Mouse (Mus musculus) embryonic facial prominence, embryonic 15.5 days (tissue): ENCODE measurements around the gene Cdc20b. TPM values are rescaled to one million over a fixed set of nuclear protein-coding genes. Genes with fewer than 3 reads are reported as not detected.

Experiments
- ATAC-seq: fragments of 200-750 bp; cut with Nextera tagmentation; 2 replicates; pipeline ENCODE4 v1.8.0; 2017; ENCODE audit warnings: low read depth, moderate TSS enrichment; ENCODE audit not compliant: insufficient number of reproducible peaks, low FRiP score, low TSS enrichment
- H3K27ac ChIP-seq: fragments of 300-500 bp; sonication (generic); replicated peaks from 2 replicates; pipeline ENCODE4 v1.5.1; 2015; ENCODE audit warnings: mild to moderate bottlenecking, inconsistent platforms
- H3K27me3 ChIP-seq: fragments of 300-500 bp; sonication (generic); 2 replicates; pipeline ENCODE4 v1.6.1; 2015; ENCODE audit warnings: inconsistent platforms
- H3K36me3 ChIP-seq: fragments of 300-500 bp; sonication (generic); 2 replicates; pipeline ENCODE4 v1.6.1; 2015; ENCODE audit warnings: mild to moderate bottlenecking, inconsistent platforms
- H3K4me1 ChIP-seq: fragments of 300-500 bp; sonication (generic); 2 replicates; pipeline ENCODE4 v1.6.1; 2015; ENCODE audit warnings: inconsistent platforms
- H3K4me2 ChIP-seq: fragments of 300-500 bp; sonication (generic); replicated peaks from 2 replicates; pipeline ENCODE4 v1.6.1; 2015; ENCODE audit warnings: mild to moderate bottlenecking, inconsistent platforms
- H3K4me3 ChIP-seq: fragments of 300-500 bp; sonication (generic); replicated peaks from 2 replicates; pipeline ENCODE4 v1.5.1; 2015; ENCODE audit warnings: mild to moderate bottlenecking, inconsistent platforms
- H3K9ac ChIP-seq: fragments of 300-500 bp; sonication (generic); 2 replicates; pipeline ENCODE4 v1.6.1; 2015; ENCODE audit warnings: inconsistent platforms
- H3K9me3 ChIP-seq: fragments of 300-500 bp; sonication (generic); replicated peaks from 2 replicates; pipeline ENCODE4 v1.6.1; 2016; ENCODE audit warnings: inconsistent platforms
- WGBS: fragments of 180-500 bp; shearing (Covaris S2); methylation state at CpG from one replicate; pipeline ENCODE4 v1.1.7; 2015; 5-methylcytosine and 5-hydroxymethylcytosine counted together
- polyA plus RNA-seq: library from polyadenylated mRNA; unstranded; fragments of >200 nt; fragmentation: Nextera tagmentation; extraction: Ambion mirVana; gene quantifications from 2 replicates; pipeline ENCODE4 v1.2.1, GENCODE M21; 2015

Gene Cdc20b
- 3.1 and 8.1 TPM in 2 replicates for polyA plus RNA-seq

DNA sequence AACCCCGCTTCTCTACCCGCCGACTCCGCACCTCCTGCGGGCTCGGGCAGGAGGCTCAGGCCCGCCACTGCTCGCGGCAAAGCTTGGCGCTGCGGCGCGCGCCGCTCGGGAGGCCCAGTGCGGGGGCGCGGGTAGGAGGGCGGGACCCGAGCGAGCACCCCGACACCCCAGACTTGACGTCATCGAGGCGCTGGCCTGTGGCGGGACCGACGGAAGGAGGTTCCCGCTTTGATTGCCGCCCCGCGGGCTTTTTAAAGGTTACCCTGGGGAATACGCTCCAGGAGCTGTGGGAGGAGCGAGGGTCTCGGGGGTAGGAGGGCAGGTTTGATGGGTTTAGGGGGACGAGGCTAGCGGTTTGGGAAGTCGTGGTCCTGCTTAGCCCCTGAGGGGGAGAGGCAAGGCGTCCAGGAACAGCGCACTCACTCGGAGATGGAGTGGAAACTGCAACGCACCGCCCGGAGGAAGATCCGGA, at the start of gene Cdc20b:
Cdc20b (plus strand) TSS at position 162 of the 472 bp plus-strand sequence.
- Histone ChIP-seq H3K36me3 (no peaks in the 10 kb centered on the region), H3K4me3 (peak within 1 kb of the TSS; percentile 53), H3K4me1 (peaks cover 23% of the 10 kb centered on the region), H3K9ac (peak within 1 kb of the TSS; percentile 35), H3K27me3 (peaks cover 36% of the 10 kb centered on the region), H3K9me3 (no peaks in the 10 kb centered on the region), H3K27ac (no peak within 1 kb of the TSS), H3K4me2 (peak within 1 kb of the TSS; percentile 97)
- ATAC-seq, result peak; percentile 53; the same call in 1 of the 2 replicates
- WGBS, result under 1% methylated on average over 46 of the region's 46 CpGs

DNA sequence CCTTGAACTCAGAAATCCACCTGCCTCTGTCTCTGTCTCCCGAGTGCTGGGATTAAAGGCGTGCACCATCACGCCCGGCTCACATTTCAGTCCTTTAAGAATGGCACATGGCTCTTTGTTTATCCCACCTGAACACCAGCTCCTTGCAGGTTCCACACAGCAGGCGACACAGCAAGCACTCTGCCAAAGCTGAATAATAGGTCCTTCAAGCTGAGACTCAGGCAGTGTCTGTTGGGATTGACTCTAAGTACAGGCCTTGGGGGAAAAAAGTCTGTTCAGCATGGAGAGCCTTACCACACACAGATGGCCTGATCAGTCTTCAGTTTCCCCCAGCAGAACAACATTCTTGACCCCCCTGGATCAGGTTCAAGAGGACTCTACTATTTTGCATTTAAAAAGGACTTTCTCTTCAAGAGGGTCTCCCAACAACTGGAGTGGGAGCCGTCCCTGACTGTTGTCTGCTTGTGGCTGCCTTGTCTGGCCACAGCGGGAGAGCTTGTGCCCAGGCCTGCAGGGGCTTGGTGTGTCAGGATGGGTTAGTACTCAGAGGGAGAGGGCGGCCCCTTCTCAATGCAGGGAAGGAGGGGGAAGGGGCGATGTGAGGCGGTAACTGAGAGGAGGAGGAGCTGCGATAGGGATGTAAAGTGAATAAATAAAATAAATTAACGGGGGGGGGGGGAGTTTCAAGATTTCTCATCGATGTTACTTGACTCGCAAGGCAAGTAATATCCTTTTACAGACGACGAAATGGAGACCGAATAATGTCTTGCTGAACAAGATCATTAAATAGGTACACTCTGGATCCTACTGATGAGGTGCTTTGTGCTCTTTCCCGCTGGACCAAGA, 49.1 kb upstream of the Cdc20b start:
- whole genome bisulfite sequencing, result 7% methylated on average over 18 of the region's 18 CpGs
- no peaks in the 10 kb centered on the region for H3K36me3 ChIP-seq
- H3K9me3 ChIP-seq, result no peaks in the 10 kb centered on the region
- H3K4me2 ChIP-seq, result 0 out of 2 replicates have a peak overlapping the region, but pooled peaks have one; percentile 99
- H3K9ac ChIP-seq, result no peak overlapping the region
- H3K27ac ChIP-seq, result no peak overlapping the region
- peaks cover 41% of the 10 kb centered on the region for H3K4me1 ChIP-seq
- H3K27me3 ChIP-seq, result peaks cover 58% of the 10 kb centered on the region
- no peak overlapping the region for H3K4me3 ChIP-seq
- ATAC-seq, result no peak

DNA sequence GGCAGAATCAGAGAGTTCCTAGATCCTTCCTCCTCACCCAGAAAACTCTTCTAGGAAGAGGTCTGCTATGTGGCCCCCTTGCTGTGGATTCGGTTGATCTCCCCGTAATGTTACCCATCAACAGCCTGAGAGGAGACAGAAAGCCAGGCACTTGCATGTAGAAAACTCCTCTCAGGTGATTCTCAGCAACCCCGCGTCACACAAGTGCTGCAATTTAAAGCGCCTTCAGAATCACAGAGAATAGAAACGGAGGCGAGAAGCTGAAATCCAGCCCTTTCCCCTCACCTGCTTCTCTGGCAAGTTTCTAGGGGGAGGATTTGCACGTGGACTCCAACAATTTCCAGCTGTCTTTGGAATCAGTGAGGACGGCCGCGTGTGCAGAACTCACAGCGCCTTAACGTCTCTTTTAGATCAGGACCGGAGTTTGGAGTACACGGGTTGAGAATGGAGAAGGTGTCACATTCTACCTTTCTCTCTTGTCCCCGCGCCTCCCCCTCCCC, 48.4 kb upstream of the Cdc20b start:
- Histone ChIP-seq H3K9ac (no peak overlapping the region), H3K4me1 (peaks cover 41% of the 10 kb centered on the region), H3K4me2 (peak overlapping the region; percentile 99), H3K36me3 (no peaks in the 10 kb centered on the region), H3K9me3 (no peaks in the 10 kb centered on the region), H3K27ac (no peak overlapping the region), H3K4me3 (peak overlapping the region; percentile 54), H3K27me3 (peaks cover 65% of the 10 kb centered on the region)
- ATAC-seq, result no peak
- 1% methylated on average over 17 of the region's 17 CpGs for WGBS

DNA sequence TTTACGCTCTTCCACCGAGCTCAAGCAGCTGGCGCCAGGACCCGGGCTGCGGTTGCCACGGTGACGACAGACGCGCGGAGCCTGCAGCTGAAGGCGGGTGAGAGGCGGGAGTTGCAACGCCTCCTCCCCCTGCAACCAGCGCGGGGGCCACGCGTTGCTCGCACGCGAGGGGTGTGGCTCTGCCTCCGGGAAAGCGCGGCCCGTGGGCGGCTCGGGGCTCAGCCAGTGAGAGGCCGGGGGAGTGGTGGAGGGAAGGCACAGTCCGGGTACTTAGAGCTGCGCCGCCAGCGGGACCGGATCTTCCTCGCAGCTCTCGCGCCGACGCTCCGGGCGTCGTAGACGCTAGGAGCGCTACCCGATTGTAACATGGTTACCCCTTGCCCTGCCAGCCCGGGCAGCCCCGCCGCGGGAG, 47.4 kb upstream of the Cdc20b start, which contains the start of gene Ccno:
Ccno (plus strand) TSS at position 271 of the 412 bp plus-strand sequence.
- peaks cover 67% of the 10 kb centered on the region for H3K27me3 ChIP-seq
- no peak within 1 kb of the TSS for H3K27ac ChIP-seq
- no peaks in the 10 kb centered on the region for H3K9me3 ChIP-seq
- H3K4me2 ChIP-seq, result peak within 1 kb of the TSS; percentile 99
- WGBS, result under 1% methylated on average over 47 of the region's 47 CpGs
- ATAC-seq, result peak; percentile 98
- peaks cover 41% of the 10 kb centered on the region for H3K4me1 ChIP-seq
- H3K9ac ChIP-seq, result peak within 1 kb of the TSS; percentile 46
- H3K36me3 ChIP-seq, result no peaks in the 10 kb centered on the region
- H3K4me3 ChIP-seq, result peak within 1 kb of the TSS; percentile 54

DNA sequence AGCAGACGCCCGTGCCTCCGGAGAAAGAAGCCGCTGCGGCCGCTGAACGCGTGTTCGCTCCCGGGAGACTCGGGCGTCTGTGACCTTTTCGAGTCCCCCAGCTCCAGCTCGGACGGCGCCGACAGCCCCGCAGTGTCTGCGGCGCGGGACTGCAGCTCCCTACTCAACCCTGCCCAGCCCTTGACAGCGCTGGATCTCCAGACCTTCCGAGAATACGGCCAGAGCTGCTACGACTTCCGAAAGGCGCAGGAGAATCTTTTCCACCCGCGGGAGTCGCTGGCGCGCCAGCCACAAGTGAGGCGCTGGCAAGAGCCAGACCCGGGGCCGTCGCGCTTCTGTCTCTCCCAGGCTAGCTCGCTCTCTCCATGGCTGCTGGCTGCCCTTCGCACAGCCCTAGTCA, 46.9 kb upstream of the Cdc20b start:
- Histone ChIP-seq H3K27me3 (peaks cover 69% of the 10 kb centered on the region), H3K36me3 (no peaks in the 10 kb centered on the region), H3K4me2 (peak overlapping the region; percentile 99), H3K27ac (no peak overlapping the region), H3K9ac (peak overlapping the region; percentile 46), H3K9me3 (no peaks in the 10 kb centered on the region), H3K4me1 (peaks cover 41% of the 10 kb centered on the region), H3K4me3 (peak overlapping the region; percentile 54)
- ATAC-seq, result peak; percentile 41; the same call in 1 of the 2 replicates
- under 1% methylated on average over 39 of the region's 39 CpGs for WGBS

DNA sequence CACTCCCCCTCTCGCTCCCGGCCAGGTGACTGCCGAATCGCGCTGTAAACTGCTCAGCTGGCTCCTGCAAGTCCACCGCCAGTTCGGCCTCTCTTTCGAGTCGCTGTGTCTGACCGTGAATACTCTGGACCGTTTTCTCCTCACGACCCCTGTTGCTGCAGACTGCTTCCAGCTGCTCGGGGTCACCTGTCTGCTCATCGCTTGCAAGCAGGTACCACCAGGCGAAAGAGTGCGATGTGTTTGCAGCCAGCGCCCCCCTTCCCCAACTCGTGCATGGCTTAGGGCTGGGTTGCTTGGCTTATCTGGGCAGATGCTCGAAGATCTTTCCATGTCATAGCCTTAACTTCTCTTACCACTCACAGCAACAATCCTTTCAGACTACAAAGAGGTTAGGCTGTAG, 46.0 kb upstream of the Cdc20b start:
- H3K9me3 ChIP-seq, result no peaks in the 10 kb centered on the region
- H3K27ac ChIP-seq, result no peak overlapping the region
- peak overlapping the region; percentile 99 for H3K4me2 ChIP-seq
- ATAC-seq, result no peak
- no peak overlapping the region for H3K9ac ChIP-seq
- peaks cover 78% of the 10 kb centered on the region for H3K27me3 ChIP-seq
- under 1% methylated on average over 19 of the region's 19 CpGs for WGBS
- H3K4me1 ChIP-seq, result peaks cover 50% of the 10 kb centered on the region
- H3K36me3 ChIP-seq, result no peaks in the 10 kb centered on the region
- H3K4me3 ChIP-seq, result peak overlapping the region; percentile 54

DNA sequence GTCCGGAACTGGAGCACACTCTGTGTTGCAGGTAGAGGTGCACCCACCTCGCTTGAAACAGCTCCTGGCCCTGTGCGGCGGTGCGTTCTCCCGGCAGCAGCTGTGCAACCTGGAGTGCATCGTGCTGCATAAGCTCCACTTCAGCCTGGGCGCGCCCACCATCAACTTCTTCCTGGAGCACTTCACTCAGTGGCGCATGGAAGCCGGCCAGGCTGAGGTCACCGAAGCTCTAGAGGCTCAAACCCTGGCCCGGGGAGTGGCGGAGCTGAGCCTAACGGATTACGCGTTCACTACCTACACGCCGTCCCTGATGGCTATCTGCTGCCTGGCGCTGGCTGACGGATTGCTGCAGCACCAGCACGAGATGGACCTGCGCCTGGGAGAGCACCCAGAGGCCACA, 45.4 kb upstream of the Cdc20b start:
- Histone ChIP-seq H3K9ac (no peak overlapping the region), H3K36me3 (no peaks in the 10 kb centered on the region), H3K4me1 (peaks cover 56% of the 10 kb centered on the region), H3K4me2 (peak overlapping the region; percentile 15), H3K27me3 (peaks cover 79% of the 10 kb centered on the region), H3K27ac (no peak overlapping the region), H3K9me3 (no peaks in the 10 kb centered on the region), H3K4me3 (peak overlapping the region; percentile 54)
- ATAC-seq, result no peak
- under 1% methylated on average over 23 of the region's 23 CpGs for WGBS

DNA sequence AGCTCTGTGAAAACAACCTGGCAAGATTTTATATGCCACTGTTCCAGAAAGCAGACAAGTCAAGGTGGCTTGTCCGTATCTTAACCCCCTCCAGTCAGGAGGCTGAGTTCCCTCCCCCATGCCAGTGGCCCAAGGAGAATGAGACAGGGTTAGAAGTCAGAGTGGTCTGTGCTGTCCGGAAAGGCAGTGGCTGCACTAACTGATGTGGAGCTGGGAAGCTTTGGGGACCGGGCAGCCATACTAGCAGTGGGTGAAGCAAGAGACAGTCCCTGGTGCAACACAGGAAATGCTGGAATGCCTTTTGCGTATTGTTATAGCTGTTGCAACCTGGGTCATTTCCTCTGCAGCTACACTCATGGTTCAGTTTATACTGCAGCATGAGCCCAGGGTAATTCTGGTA, 44.6 kb upstream of the Cdc20b start:
- Histone ChIP-seq H3K9ac (no peak overlapping the region), H3K36me3 (no peaks in the 10 kb centered on the region), H3K27me3 (peaks cover 86% of the 10 kb centered on the region), H3K4me2 (no peak overlapping the region), H3K27ac (no peak overlapping the region), H3K9me3 (no peaks in the 10 kb centered on the region), H3K4me3 (no peak overlapping the region), H3K4me1 (peaks cover 56% of the 10 kb centered on the region)
- WGBS, result 8% methylated on average over 4 of the region's 4 CpGs
- no peak for ATAC-seq

DNA sequence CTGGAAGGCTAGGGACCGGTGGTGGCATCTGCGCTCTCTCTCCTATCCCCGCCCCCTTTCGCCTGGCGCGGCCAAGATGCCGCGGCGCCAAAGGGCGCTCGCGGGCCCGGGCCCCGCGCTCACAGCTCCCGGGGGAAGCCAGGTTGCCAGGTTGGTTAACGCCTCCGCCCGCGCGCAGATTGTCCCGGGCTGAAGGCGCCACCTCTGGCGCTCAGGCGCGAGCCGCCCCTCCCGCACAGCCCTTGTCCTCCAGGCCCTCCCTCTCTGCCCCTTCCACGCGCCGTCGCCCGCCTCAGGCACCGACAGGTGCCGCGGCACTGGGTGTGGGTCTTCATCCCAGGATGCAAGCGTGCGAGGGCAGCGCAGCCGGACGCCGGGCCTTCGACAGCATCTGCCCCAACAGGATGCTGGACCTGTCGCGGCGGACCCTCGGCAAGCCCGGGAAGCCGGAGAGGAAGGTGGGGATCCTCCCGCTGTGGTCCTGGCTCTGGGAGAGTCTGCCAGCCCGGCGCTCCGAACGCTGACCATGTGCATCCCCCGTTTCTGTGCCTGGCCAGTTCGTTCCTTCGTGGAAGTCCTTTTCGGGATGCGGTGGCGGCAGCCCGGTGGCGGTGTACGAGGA, 41.3 kb upstream of the Cdc20b start, which contains the start of gene Mcidas:
Mcidas (plus strand) TSS at position 315 of the 622 bp plus-strand sequence.
- Histone ChIP-seq H3K4me3 (peak within 1 kb of the TSS; percentile 42), H3K9ac (no peak within 1 kb of the TSS), H3K36me3 (no peaks in the 10 kb centered on the region), H3K4me2 (peak within 1 kb of the TSS; percentile 70), H3K27ac (no peak within 1 kb of the TSS), H3K27me3 (peaks cover 93% of the 10 kb centered on the region), H3K9me3 (no peaks in the 10 kb centered on the region), H3K4me1 (peaks cover 35% of the 10 kb centered on the region)
- under 1% methylated on average over 63 of the region's 63 CpGs for WGBS
- ATAC-seq, result peak; percentile 37; the same call in 1 of the 2 replicates

DNA sequence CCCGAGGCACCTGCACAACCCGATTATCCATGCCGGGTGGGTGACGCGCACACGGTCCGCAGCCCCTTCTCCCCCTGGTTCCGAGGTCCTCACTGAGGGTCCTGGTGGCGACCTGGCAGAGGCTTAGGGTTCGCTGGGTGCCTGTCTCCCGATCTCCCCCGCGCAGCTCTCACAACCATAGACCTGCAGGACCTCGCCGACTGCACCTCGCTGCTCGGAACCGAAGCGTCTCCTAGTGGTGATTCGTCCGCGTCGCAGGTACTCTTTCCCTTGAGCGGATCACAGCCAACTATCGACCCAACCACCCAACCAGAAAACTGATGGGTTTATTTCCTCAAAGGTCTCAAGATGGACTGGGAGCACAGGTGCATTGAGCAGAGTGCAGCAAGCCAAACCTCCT, 40.7 kb upstream of the Cdc20b start:
- no peak overlapping the region for H3K27ac ChIP-seq
- H3K9me3 ChIP-seq, result no peaks in the 10 kb centered on the region
- peaks cover 92% of the 10 kb centered on the region for H3K27me3 ChIP-seq
- ATAC-seq, result peak; percentile 49; the same call in 1 of the 2 replicates
- peak overlapping the region; percentile 70 for H3K4me2 ChIP-seq
- H3K4me1 ChIP-seq, result peaks cover 33% of the 10 kb centered on the region
- under 1% methylated on average over 25 of the region's 25 CpGs for WGBS
- peak overlapping the region; percentile 42 for H3K4me3 ChIP-seq
- H3K9ac ChIP-seq, result no peak overlapping the region
- H3K36me3 ChIP-seq, result no peaks in the 10 kb centered on the region

DNA sequence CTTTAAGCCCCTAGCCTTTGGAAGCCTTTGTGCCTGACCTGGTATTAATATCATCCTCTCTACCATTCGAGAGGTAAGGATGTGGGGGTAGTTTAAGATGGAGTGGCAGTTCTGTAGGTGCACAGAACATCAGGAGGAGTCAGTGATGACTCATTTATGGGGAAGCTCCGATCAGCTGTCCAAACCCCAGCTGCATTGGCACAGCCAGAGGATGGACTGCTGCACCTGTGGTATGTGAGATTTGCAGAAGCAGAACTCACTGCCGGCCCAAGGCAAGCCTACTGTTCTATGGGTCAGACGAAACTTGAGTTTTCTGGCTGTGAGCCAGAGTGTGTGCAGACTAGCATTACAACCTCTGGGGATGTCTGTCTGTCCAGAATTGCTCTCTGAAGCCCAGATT, 38.5 kb upstream of the Cdc20b start:
- H3K27me3 ChIP-seq, result peaks cover 88% of the 10 kb centered on the region
- no peak for ATAC-seq
- no peaks in the 10 kb centered on the region for H3K9me3 ChIP-seq
- H3K36me3 ChIP-seq, result no peaks in the 10 kb centered on the region
- 42% methylated on average over 4 of the region's 4 CpGs for WGBS
- no peak overlapping the region for H3K4me2 ChIP-seq
- no peak overlapping the region for H3K27ac ChIP-seq
- H3K4me1 ChIP-seq, result peaks cover 25% of the 10 kb centered on the region
- no peak overlapping the region for H3K4me3 ChIP-seq
- no peak overlapping the region for H3K9ac ChIP-seq
